Mouse (Mus musculus) T-cell, adult 66 days (primary cell): ENCODE measurements around the gene Myg1. TPM values are rescaled to one million over a fixed set of nuclear protein-coding genes. Genes with fewer than 3 reads are reported as not detected.

Experiments used
- total RNA-seq, 2 experiments: library from RNA; stranded (reverse); gene quantifications; 3 replicates in 1 of 2; 4 replicates in 1 of 2; pipeline ENCODE4 v1.2.4; 2023

The Myg1 gene
- total RNA-seq, result 10 to 100 TPM; 65.7 to 81.3 TPM

DNA sequence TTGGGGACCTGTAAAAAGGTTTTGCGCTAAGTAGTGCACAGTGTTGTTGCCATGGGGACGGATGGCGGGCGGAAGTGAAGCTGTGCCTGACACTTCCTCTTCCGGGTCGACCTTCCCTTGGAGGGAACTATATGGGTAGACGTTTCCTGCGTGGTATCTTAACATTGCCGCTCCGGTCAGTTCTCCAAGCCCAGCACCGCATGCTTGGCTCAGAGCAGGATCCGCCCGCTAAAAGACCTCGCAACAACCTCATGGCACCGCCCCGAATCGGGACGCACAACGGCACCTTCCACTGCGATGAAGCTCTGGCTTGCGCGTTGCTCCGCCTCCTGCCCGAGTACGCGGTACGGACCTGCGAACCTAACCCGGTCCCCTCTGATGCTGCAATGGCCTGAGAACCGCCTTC is at the start of gene Myg1:
Gene Myg1 (plus strand): TSS at position 100 of the 406 bp plus-strand sequence.

DNA sequence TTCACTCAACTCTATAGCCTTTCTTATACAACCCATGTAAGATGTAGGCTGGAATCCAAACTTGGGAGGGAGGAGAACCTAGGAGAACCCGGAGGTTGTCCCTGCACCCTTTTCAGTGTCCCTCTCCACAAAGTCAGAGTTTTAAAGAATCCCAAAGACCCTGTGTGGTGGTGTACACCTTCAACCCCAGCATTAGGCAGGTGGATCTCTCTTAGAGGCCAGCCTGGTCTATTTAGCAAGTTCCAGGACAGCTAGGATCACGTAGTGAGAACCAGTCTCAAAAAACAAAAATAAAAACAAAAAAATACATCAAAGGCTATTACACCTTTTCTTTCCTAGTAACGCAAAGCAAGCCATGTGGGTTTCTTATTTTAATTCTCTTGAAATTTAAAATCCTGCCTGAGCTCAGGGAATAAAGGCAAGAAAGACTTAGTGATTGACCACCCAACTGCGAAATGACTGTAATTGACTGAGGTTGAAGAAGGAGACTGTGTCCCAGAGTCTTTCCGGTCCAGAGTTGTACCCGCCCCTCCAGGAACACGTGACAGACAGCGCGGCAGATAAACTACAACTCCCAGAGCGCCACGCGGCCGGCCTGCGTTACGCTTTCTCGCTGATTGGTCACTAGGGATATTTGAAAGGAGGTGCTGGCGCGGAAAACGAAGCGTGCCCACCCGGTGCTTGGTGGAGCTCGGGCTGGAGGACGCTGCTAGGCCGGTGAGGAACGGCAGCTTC is 35.7 kb upstream of the Myg1 start, which contains the start of gene Espl1:
Gene Espl1 (plus strand): TSS at position 634 of the 735 bp plus-strand sequence.

DNA sequence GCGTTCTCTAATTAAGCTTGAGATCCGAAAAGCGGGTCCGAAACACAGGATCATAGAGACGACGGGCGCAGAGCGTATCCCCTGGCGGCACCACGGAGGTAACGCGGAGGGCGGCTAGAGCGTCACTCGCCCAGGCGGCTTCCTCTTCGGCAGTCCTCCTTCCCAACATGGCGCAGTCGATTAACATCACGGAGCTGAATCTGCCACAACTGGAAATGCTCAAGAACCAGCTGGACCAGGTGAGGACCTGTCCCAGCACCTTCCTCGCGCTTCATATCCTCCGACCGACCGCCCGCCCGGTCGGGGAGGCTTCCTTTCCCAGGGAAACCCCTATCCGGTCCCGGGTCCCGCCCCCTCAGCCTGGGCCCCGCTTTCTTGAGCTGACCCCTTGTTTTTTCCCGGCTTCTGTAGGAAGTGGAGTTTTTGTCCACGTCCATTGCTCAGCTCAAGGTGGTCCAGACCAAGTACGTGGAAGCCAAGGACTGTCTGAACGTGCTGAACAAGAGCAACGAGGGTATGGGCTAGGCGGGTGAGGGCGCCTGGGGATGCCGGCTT is 5.4 kb upstream of the Myg1 start, which contains the start of gene Pfdn5:
Gene Pfdn5 (plus strand): TSS at position 95 of the 555 bp plus-strand sequence.

DNA sequence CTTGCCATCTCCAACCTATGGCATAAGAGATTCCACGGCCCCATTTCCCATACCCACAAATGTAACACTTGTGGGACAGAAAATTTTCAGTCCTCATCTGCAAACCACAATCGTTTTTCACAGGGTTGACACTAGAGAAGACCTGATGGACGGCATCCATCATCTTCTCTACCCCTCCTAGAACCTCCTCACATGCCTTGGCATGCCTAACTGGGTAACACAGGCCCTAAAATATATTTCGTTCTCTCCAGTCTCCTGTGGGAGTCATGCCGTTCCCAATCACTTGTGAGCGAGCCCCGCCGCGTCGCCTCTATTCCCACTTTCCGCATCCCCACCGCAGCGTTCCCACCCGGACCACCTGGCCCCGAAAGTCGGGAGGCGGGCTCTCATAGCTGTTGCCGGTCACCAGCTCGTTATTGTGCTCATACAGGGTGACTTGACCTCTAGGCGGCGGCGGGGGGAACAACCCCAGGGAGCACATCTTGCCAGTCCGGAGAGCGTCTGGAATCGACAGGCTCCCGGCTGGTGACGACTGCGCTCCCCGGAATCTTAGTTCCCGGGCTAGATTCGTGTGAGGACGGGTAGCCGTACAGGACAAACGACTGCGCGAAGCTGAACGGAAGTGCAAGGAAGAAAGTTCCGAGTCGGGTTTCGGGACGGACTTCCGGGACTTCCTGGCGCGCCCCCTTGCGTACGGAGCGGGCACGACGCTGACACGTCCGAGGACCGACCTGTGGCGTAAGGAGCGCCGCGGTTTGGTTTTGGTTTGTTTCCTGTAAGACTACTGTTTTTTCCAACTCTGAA is 18.8 kb downstream of the Myg1 start, which contains the start of gene Aaas:
Gene Aaas (minus strand): TSS at position 634 of the 804 bp plus-strand sequence.

DNA sequence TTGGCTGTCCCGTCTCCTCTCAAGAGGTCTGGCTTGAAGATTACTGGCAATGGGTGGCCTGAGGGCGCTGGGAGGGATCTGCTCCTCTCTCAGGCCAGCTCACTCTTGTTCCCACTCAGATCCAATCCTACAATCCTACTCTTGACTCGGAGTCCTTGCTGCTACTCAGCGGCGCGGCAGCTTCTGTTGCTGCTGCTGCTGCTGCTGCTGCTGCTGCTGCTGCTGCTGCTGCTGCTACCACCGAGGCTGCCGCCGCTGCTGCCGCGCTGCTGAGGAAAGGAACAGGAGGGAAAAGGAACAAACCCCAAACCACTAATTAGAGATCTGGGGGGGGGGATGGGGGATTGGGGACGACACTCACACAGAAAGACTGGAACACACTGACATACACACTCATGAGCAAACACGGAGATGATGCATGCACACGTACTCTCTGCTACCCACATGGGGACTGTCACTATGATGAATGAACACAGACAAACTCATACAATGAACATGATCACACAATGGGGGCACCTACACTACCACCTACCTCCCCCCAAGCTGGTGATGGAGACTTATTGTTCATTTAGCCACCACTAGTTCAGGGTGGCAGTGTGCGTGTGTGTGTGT is 35.3 kb downstream of the Myg1 start, which contains the start of gene Sp7:
Gene Sp7 (minus strand): TSS at position 450 of the 612 bp plus-strand sequence.

Other genes with a start within 250 kb of the Myg1 start
- under 1 TPM; 0.26 to 0.83 TPM for gene Tns2, start 231.3 kb upstream of the Myg1 start, total RNA-seq
- 10 to 100 TPM; 38.3 to 44.1 TPM for gene Spryd3, start 195.5 kb upstream of the Myg1 start, total RNA-seq
- gene Igfbp6, start 187.3 kb upstream of the Myg1 start, total RNA-seq, result not detected
- gene Soat2, start 181.2 kb upstream of the Myg1 start, total RNA-seq, result 1 to 10 TPM; 4.5 to 5.7 TPM
- gene Zfp740, start 128.5 kb upstream of the Myg1 start, total RNA-seq, result 100 to 1,000 TPM; 112 to 129 TPM
- gene Csad, start 127.0 kb upstream of the Myg1 start, total RNA-seq, result 10 to 100 TPM; 17.9 to 23.6 TPM
- 100 to 1,000 TPM; 699 to 803 TPM for gene Itgb7, start 99.8 kb upstream of the Myg1 start, total RNA-seq
- 10 to 100 TPM; 44.9 to 62.2 TPM for gene Rarg, start 74.2 kb upstream of the Myg1 start, total RNA-seq
- not detected for gene Gm9918, start 61.1 kb upstream of the Myg1 start, total RNA-seq
- gene Mfsd5, start 52.3 kb upstream of the Myg1 start, total RNA-seq, result 10 to 100 TPM; 35.3 to 39.6 TPM
- 1 to 10 TPM; 5.4 to 6.7 TPM for gene Espl1, start 35.4 kb upstream of the Myg1 start, total RNA-seq
- 100 to 1,000 TPM; 523 to 527 TPM for gene Pfdn5, start 5.6 kb upstream of the Myg1 start, total RNA-seq
- 10 to 100 TPM; 39.7 to 48.7 TPM for gene Aaas, start 19.1 kb downstream of the Myg1 start, total RNA-seq
- gene Sp7, start 35.5 kb downstream of the Myg1 start, total RNA-seq, result not detected
- 100 to 1,000 TPM; 143 to 147 TPM for gene Sp1, start 74.4 kb downstream of the Myg1 start, total RNA-seq
- gene Amhr2, start 113.7 kb downstream of the Myg1 start, total RNA-seq, result 1 to 10 TPM in 1 of 2 experiments, under 1 TPM in 1; 0.84 to 8.0 TPM
- 10 to 100 TPM; 53.6 to 64.7 TPM for gene Prr13, start 127.3 kb downstream of the Myg1 start, total RNA-seq
- gene Pcbp2, start 138.8 kb downstream of the Myg1 start, total RNA-seq, result 100 to 1,000 TPM; 782 to 825 TPM
- 10 to 100 TPM; 16.4 to 31.6 TPM for gene Gm10337, start 172.0 kb downstream of the Myg1 start, total RNA-seq
- gene Map3k12, start 185.4 kb downstream of the Myg1 start, total RNA-seq, result 1 to 10 TPM; 4.7 to 4.8 TPM
- 10 to 100 TPM; 58.8 to 62.3 TPM for gene Tarbp2, start 186.5 kb downstream of the Myg1 start, total RNA-seq
- gene Npff, start 193.2 kb downstream of the Myg1 start, total RNA-seq, result 10 to 100 TPM; 17.6 to 18.6 TPM